In the genomic region with DNA sequence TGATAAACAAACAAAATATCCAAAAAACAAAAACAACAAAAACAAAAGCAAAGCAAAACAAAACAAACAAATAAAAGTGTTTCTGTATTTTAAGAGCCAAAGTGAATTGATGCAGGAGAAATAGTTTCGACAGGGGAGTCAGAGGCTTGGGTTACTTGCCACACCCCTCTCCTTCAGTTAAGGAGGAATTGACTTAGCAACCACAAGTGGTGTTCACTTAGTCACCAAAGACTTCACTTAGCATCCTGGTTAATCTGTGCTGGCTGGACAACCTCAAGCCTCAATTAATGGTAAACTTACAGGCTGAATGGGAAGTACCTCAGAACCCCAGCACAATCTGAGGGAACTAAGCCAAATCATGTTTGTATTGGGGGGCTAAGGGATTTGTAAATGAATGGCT, we compare ENCODE assay signal across 23 mouse cellular contexts.
"Had no signal": no experiment of that assay in that cellular context is flagged by ENCODE, and none has a peak within 500 bp of the region (broad histone marks: within the 10 kb centered on the region; RNA-seq: fewer than 3 reads in every experiment).

No protein-coding gene starts in this region.

- H3K27ac ChIP-seq: heart, adult 2 months; heart, embryonic 13.5 days; heart, embryonic 15.5 days; hindbrain, embryonic 13.5 days; hindbrain, embryonic 15.5 days; hindbrain, postnatal 0 days; kidney, embryonic 15.5 days; kidney, postnatal 0 days; left cerebral cortex, adult 2 months; limb, embryonic 10.5 days; limb, embryonic 12.5 days had no signal

- ATAC-seq: hindbrain, postnatal 0 days; intestine, embryonic 16.5 days had no signal

- H3K9ac ChIP-seq: heart, embryonic 13.5 days; heart, embryonic 15.5 days; hindbrain, embryonic 13.5 days; hindbrain, embryonic 15.5 days; kidney, embryonic 15.5 days; limb, embryonic 12.5 days had no signal

- H3K9me3 ChIP-seq: heart, embryonic 13.5 days; heart, embryonic 15.5 days; hindbrain, embryonic 13.5 days; hindbrain, embryonic 15.5 days; kidney, embryonic 15.5 days; limb, embryonic 10.5 days; limb, embryonic 12.5 days had no signal

- H3K36me3 ChIP-seq: heart, embryonic 13.5 days; heart, embryonic 15.5 days; hindbrain, embryonic 13.5 days; hindbrain, embryonic 15.5 days; kidney, embryonic 15.5 days; limb, embryonic 10.5 days; limb, embryonic 12.5 days had no signal

- H3K4me1 ChIP-seq: heart, embryonic 13.5 days; heart, embryonic 15.5 days; hindbrain, embryonic 13.5 days; hindbrain, embryonic 15.5 days; kidney, embryonic 15.5 days; limb, embryonic 10.5 days; limb, embryonic 12.5 days had no signal

- DNase-seq: gastrocnemius, postnatal 14 days; gastrocnemius, postnatal 36 days; heart, adult 11 months; heart, adult 2 months; heart, postnatal 14 days; heart, postnatal 36 days; kidney, adult 11 months; kidney, adult 2 months; kidney, adult 9 months; kidney, postnatal 14 days; kidney, postnatal 36 days had no signal

- H3K4me3 ChIP-seq: heart, adult 2 months; heart, embryonic 13.5 days; heart, embryonic 15.5 days; hindbrain, embryonic 13.5 days; hindbrain, embryonic 15.5 days; kidney, embryonic 15.5 days; left cerebral cortex, adult 2 months; limb, embryonic 10.5 days; limb, embryonic 12.5 days had no signal

- H3K4me2 ChIP-seq: heart, embryonic 11.5 days; heart, embryonic 13.5 days; heart, embryonic 15.5 days; hindbrain, embryonic 13.5 days; hindbrain, embryonic 15.5 days; kidney, embryonic 15.5 days; limb, embryonic 12.5 days had no signal

- H3K27me3 ChIP-seq: heart, embryonic 13.5 days; heart, embryonic 15.5 days; hindbrain, embryonic 13.5 days; hindbrain, embryonic 15.5 days; kidney, embryonic 15.5 days; limb, embryonic 12.5 days had no signal
